Mouse (Mus musculus) lung, postnatal 0 days (tissue): ENCODE data around the gene Hipk2.

Source experiments
- CTCF ChIP-seq: IDR thresholded peaks from 2 replicates; pipeline ENCODE4 v1.5.1; 2016; ENCODE audit warnings: antibody characterized with exemption, mild to moderate bottlenecking
- EP300 ChIP-seq: IDR thresholded peaks from 2 replicates; pipeline ENCODE4 v1.6.1; 2016; ENCODE audit warnings: antibody characterized with exemption, mild to moderate bottlenecking, control low read depth

DNA sequence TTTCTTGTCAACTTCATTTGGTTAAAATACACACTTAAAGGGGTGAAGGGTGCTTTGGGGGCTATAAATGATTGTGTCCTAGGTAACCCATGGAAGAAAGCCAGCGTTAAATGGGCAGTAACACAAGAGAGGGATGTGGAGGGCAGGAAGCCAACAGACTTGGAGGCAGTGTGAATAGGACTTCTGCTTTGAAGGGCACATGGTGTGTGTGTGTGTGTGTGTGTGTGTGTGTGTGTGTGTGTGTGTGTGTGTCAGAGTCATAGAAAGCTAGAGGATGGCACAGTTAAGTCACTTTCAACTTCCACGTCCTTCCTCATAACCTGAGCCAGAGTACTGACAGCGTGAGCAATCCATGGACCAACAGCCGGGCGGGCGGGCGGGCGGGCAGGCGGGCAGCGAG is 187.1 kb downstream of the Hipk2 start:
- TF ChIP-seq EP300 (no peak), CTCF (no peak)
